Mouse (Mus musculus) CH12F3 (cell line): ENCODE results near the gene Def6.

Experiments used
- in situ Hi-C: fragments of 300-500 bp; cut with MboI; formaldehyde crosslinking; loops from 2 replicates; pipeline ENCODE4 v1.14.3; 2020; ENCODE audit warnings: low sequenced_read_pairs

Gene Def6

DNA sequence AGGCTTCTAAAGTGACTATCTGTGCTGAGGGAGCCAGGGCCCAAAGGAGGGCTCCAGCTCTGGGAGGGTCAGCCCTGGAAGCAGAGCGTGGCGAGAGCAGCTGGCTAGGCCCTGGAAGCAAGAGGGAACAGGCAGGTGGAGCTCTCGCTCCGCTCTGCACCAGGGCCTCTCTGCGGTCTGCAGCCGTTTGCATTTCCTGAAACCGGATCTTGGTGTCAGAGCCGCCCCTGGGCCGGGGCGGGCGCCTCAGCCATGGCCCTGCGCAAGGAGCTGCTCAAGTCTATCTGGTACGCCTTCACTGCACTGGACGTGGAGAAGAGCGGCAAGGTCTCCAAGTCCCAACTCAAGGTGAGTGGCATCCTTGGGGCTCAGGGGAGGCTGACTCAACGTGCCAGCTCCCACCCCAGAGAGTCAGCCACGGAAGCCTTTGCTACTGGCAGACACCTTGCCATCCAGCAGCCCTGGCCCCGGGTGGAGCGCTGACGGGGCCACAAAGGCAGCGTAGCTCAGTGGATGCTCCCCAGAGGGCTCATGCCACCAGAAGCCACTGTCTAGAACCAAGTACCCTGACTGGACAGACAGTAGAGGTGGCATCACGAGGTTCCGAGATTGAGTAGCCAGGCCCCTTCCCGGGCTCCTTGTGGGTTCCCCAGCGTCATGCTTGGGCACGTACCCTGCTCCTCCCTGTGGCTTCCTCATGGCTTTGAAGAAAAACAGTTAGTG, at the start of gene Def6:
Gene Def6 (plus strand): TSS at position 188 of the 723 bp plus-strand sequence.
- in situ Hi-C loops = no loop called here

DNA sequence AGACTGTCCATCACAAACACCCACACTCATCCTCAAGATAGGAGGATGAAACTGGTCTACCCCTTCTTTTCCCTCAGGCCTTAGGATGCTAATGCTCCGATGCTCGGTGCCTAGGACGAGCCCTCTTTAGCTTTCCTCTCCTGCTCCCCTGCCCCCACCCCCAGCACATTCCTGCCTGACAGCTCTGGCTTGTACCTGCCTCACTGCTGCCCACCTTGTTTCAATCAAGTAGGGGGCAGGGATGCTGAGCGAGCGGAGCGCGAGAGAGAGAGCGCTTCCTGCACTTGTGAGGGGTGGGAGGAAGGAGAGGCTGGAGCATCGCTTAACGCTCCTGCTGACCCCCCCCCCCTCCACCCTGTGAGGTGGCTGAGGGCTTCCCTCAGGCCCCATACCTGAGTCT, 47.2 kb upstream of the Def6 start:
- in situ Hi-C loops = loop anchor here (5.0 kb wide), 1 partner anchor 78 kb away; the partner anchor contains the start of gene Tcp11

DNA sequence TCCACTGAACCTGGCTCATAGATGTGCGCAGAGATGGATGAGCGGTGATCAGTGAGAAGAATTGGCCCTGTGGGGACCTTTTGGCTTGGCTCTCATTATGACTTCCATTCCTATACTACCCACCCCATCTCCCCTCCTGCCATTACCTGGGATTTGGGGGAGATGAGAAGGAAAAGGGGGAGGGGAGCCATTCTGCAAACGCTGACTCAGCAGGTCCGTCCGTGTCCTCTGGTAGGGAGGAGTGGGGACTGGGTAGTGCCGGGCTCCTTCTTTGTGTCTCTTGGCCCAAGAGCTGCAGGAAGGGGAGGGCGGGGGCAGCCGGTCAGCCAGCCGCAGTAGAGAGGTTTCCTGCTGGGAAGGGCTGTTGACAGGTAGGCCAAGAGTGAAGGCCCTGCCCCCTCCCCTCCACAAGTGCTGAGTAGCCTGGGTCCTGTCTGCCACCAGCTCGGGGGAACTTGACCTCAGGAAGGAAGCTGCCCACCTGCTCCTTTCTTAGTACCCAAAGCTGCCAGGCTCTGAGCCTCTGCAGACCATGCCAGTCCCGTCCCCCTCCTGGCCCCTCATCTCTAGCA, 46.2 kb upstream of the Def6 start:
- in situ Hi-C loops = loop anchor here (5.0 kb wide), 1 partner anchor 79 kb away; the partner anchor contains the start of gene Tcp11

DNA sequence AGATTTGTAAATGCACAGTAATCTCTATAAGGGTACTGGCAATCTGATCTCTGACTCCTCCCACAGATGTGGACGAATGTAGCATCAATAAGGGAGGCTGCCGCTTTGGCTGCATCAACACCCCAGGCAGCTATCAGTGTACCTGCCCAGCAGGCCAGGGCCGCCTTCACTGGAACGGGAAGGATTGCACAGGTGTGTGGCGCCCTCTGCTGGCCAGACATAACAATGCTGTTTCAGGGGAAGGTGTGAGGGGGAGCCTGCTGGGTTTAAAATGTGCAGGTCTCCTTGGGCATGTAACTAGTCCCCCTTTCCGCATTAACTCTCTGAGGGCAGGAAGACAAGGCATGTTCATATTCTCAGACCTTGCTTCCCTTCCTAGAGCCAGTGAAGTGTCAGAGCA, 43.9 kb upstream of the Def6 start:
- in situ Hi-C loops = loop anchor here (5.0 kb wide), 1 partner anchor 81 kb away; the partner anchor contains the start of gene Tcp11

- in situ Hi-C loops = no loop called here
Measured at GRCm38 (mm10) chr17:28170460-28171305, 36.9 kb upstream of the Def6 start.

- in situ Hi-C loops = no loop called here
Measured at GRCm38 (mm10) chr17:28172690-28173089, 34.9 kb upstream of the Def6 start.

- in situ Hi-C loops = no loop called here
Measured at GRCm38 (mm10) chr17:28176775-28177539, 30.6 kb upstream of the Def6 start, which contains the start of gene Zfp523. Gene Zfp523, plus strand, starts transcription at chr17:28177129.

DNA sequence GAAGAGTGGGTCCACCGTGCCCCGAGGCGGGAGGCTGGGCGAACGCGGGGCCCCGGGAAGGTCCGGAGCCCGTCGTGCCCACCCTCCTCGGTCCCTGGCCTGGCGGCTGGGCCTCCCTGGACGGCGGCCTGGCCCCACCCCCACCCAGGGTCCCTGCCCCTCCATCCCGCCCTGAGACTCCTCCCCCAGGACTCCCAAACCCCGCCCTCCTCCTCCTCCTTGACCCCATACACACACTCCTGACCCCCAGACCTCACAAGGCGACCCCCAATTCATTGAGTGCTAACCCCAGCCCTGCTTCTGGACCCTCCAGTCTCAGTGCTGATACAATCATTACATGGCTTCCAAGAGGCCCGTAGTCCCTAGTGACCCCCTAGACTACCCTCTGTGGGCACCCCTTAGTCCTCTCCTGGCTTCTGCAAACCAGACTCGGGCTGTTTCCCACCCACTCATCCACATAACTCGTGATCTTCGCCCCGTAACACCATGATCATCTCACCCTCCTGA, 30.0 kb upstream of the Def6 start:
- in situ Hi-C loops = no loop called here

- in situ Hi-C loops = no loop called here
Measured at GRCm38 (mm10) chr17:28180331-28180730, 27.2 kb upstream of the Def6 start.

DNA sequence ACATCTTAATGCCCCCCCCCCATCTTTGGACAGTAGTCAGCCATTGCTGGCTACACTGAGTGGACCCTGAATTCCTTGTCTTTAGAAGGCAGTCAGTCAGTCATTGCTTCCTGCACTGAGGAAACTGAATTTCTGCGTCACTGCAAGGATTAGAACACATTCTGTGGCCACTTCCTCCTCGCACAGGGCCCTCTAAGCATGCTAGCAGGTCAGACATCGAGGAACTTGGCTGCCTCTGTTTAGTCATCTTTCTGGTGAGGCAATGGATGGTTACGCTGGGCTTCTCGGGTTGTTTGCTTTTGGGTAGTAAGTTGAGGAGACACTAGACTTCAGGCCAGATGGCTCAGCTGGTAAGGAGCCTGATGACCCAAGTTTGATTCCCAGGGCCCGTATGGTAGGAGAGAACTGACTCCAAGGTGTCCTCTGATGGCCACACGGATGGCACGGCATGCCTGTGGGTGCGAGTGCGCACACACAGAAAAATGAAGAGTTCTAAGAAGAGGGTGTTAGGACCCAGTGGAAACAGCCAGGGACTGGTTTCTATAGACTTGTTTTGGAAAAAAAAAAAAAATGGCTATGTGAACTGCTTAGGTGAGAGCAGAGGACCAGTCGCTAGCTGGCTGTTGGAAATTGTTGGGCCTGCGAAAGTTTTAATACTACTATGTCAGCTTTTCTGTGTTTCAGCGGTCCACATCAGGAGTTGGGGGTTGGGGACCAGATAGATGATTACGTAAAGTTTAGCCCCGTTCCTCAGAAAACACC, 26.6 kb upstream of the Def6 start:
- in situ Hi-C loops = no loop called here

DNA sequence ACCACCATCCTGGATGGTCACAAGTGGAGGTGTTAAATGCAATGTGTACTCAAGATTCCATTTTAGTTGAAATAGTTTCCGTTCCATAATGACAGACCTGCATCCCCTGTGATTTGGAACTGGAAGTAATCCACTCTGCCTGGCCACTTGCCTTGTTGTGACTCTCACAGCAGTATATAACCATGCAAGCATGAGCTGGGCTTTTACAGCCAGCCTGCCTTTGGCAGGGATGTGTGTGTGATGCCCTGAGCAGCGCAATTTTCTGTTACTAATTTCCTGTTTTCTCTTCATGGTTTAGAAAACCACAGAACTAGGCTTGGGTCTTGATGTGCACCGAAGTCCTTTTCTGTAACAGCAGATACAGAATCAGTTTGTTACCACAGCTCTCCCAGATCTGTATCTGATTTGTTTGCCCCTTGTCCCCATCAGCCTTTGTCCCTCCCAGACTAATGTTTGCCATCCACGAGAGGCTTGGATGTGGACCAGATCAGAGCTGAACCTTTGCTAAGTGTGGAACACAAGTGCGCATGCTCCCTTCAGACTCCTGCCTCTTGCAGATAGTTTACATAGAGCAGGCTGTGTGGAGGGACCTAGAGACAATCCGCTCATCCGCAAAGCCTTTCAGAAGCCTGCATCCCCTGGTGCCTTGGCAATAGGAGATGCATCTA, 22.5 kb upstream of the Def6 start:
- in situ Hi-C loops = no loop called here

- in situ Hi-C loops = no loop called here
Measured at GRCm38 (mm10) chr17:28188313-28188712, 19.3 kb upstream of the Def6 start.

DNA sequence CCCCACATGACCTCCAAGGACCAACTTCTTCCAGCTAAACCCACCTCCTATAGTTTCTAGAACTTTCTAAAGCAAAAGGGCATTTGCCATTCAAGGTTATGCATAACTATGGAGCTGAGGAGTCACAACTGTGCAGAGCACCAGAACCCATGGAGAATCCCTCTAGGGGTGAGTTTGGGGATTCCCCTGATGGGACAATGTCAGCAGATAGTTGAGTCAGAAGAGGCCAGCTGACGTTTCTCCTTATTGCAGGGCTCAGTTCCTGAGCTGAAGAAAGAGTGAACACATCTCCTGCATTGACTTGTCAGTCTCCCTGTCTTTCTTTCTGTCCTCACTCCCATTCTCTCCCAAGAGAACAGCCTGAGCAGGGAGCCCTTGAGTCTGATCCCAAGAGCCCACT, 14.8 kb upstream of the Def6 start:
- in situ Hi-C loops = no loop called here

GRCm38 (mm10) chr17:28193559-28193958, 14.0 kb upstream of the Def6 start:
- in situ Hi-C loops = no loop called here

- in situ Hi-C loops = no loop called here
Measured at GRCm38 (mm10) chr17:28195033-28195432, 12.5 kb upstream of the Def6 start.

GRCm38 (mm10) chr17:28197646-28198045, 9.9 kb upstream of the Def6 start:
- in situ Hi-C loops = no loop called here

DNA sequence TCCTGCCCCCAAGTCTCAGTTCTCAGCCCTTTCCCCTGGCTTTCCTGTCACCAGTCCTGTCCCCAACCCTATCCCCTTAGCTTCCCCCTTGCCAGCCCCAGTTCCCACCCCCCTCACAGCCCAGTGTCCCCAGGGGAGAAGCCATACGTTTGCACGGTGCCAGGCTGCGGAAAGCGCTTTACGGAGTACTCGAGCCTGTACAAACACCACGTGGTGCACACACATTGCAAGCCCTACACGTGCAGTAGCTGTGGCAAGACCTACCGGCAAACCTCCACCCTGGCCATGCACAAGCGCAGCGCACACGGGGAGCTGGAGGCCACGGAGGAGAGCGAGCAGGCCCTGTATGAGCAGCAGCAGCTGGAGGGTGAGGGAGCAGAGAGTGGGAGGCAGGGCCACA, 5.6 kb upstream of the Def6 start:
- in situ Hi-C loops = no loop called here

GRCm38 (mm10) chr17:28204052-28204720, 3.4 kb upstream of the Def6 start:
- in situ Hi-C loops = no loop called here

DNA sequence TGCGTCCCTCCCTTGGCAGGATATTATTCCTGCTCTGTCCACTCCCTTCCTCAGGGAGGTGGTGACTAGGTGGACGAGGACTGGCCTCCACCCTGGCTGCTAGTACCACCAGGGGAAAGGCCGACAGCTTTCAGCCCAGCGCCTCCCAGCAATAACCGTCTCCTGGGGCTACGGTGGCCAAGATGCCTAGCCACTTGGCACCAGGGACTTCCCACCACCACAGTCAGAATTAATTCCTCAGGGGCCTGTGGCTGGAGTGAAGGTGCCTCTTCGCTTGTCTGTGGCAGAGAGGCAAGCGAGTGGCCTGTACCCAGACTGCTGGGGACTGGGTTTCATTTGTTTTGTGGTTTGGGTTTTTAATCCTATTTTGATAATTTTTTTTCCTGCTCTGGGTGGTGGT, 2.1 kb upstream of the Def6 start:
- in situ Hi-C loops = no loop called here
